Comparison of ENCODE assay signal across 11 mouse cellular contexts in genomic region chr11:105946694-105947154, GRCm38 (mm10). TPM values are rescaled to one million over a fixed set of nuclear protein-coding genes. Genes with fewer than 3 reads are reported as not detected.
DNase-seq lines count a peak whose midpoint lies in the region; ATAC-seq lines count a peak whose summit lies in the region.
"Had no signal": no experiment of that assay in that cellular context is flagged by ENCODE, and none has a peak within 500 bp of the region (broad histone marks: within the 10 kb centered on the region; RNA-seq: fewer than 3 reads in every experiment).

No protein-coding gene starts in this region.

- no peak overlapping the region for H3K4me2 ChIP-seq in liver, embryonic 11.5 days
- 0 out of 2 replicates have a peak overlapping the region, but pooled peaks have one; percentile 1 for H3K4me2 ChIP-seq in stomach, embryonic 16.5 days (ENCODE audit: low read depth, low read length)
- H3K4me2 ChIP-seq: hindbrain, embryonic 12.5 days had no signal

- H3K9ac ChIP-seq in liver, embryonic 11.5 days (ENCODE audit: low read depth, low read length): no peak overlapping the region
- H3K9ac ChIP-seq in stomach, embryonic 16.5 days (ENCODE audit: low read length): no peak overlapping the region
- H3K9ac ChIP-seq: hindbrain, embryonic 12.5 days had no signal

- H3K27me3 ChIP-seq in liver, embryonic 11.5 days (replicated peaks; ENCODE audit: control insufficient read depth, insufficient read depth, low read length): peaks cover 22% of the 10 kb centered on the region
- H3K27me3 ChIP-seq in stomach, embryonic 16.5 days (ENCODE audit: control insufficient read depth, insufficient read depth, low read length): no peaks in the 10 kb centered on the region; the same call in 1 of the 2 replicates

- H3K27ac ChIP-seq in liver, embryonic 11.5 days (ENCODE audit: low read depth, low read length): no peak overlapping the region
- peak overlapping the region; percentile 80 for H3K27ac ChIP-seq in stomach, embryonic 16.5 days (ENCODE audit: low read length)
- H3K27ac ChIP-seq: hindbrain, embryonic 12.5 days had no signal

- no peaks in the 10 kb centered on the region for H3K9me3 ChIP-seq in liver, embryonic 11.5 days (ENCODE audit: control insufficient read depth, low read length)
- no peaks in the 10 kb centered on the region for H3K9me3 ChIP-seq in stomach, embryonic 16.5 days (replicated peaks; ENCODE audit: control insufficient read depth, low read length)
- H3K9me3 ChIP-seq: hindbrain, embryonic 12.5 days had no signal

- H3K4me3 ChIP-seq in liver, embryonic 11.5 days (ENCODE audit: low read depth, low read length): no peak overlapping the region
- H3K4me3 ChIP-seq in stomach, embryonic 16.5 days (replicated peaks; ENCODE audit: low read length): no peak overlapping the region
- H3K4me3 ChIP-seq: hindbrain, embryonic 12.5 days had no signal

- peak; percentile 61 for DNase-seq in thymus, postnatal 0 days (ENCODE audit: low spot score)
- no peak for DNase-seq in thymus, adult 18-20 months
- peak; percentile 42 for DNase-seq in embryo, embryonic 10.5 days (ENCODE audit: low spot score)
- no peak for DNase-seq in liver, embryonic 11.5 days (ENCODE audit: low spot score)
- no peak for DNase-seq in left cerebral cortex, postnatal 10 days (ENCODE audit: extremely low spot score in 1 of 2, low spot score in 2 of 2)
- DNase-seq in ovary, postnatal 36 days (ENCODE audit: low spot score): no peak
- DNase-seq: gastrocnemius, postnatal 36 days had no signal

- WGBS in liver, embryonic 11.5 days: 22% methylated on average over 11 of the region's 11 CpGs
- WGBS in stomach, embryonic 16.5 days: 30% methylated on average over 11 of the region's 11 CpGs

- H3K4me1 ChIP-seq in liver, embryonic 11.5 days (replicated peaks; ENCODE audit: control insufficient read depth, insufficient read depth, low read length): peaks cover 19% of the 10 kb centered on the region
- H3K4me1 ChIP-seq in stomach, embryonic 16.5 days (ENCODE audit: control insufficient read depth, insufficient read depth, low read length): peaks cover 18% of the 10 kb centered on the region

- intact Hi-C loops in left cerebral cortex, postnatal 10 days (cut with DNase I): no loop called here

- H3K36me3 ChIP-seq in liver, embryonic 11.5 days (ENCODE audit: control insufficient read depth, insufficient read depth, low read length): no peaks in the 10 kb centered on the region
- H3K36me3 ChIP-seq in stomach, embryonic 16.5 days (ENCODE audit: control insufficient read depth, insufficient read depth, low read length): no peaks in the 10 kb centered on the region
- H3K36me3 ChIP-seq: hindbrain, embryonic 12.5 days had no signal

- peak; percentile 53; the same call in 1 of the 2 replicates for ATAC-seq in liver, embryonic 11.5 days (replicated peaks; ENCODE audit: low FRiP score)
- no peak for ATAC-seq in stomach, embryonic 16.5 days (ENCODE audit: insufficient read depth, low FRiP score)

RNA-seq across cellular contexts. Expression of gene Cyb561, which starts 6.4 kb away (rescaled TPM):
- 7.2 and 8.5 TPM in 2 replicates for polyA plus RNA-seq in thymus, postnatal 0 days (2015; fragmentation: Nextera tagmentation; extraction: Ambion mirVana)
- polyA plus RNA-seq in liver, embryonic 11.5 days (2014; fragmentation: Nextera tagmentation; extraction: Ambion mirVana): 3.4 and 4.8 TPM in 2 replicates
- polyA plus RNA-seq in stomach, embryonic 16.5 days (2015; fragmentation: Nextera tagmentation; extraction: Ambion mirVana): 45.6 and 54.7 TPM in 2 replicates
- total RNA-seq in left cerebral cortex, postnatal 10 days (2021): 10 to 100 TPM; 52.7 to 54.0 TPM

RNA-seq across cellular contexts. Expression of gene Ace, which starts 21.0 kb away (rescaled TPM):
- polyA plus RNA-seq in thymus, postnatal 0 days (2015; fragmentation: Nextera tagmentation; extraction: Ambion mirVana): 0.88 and 1.3 TPM in 2 replicates
- 0.26 and 0.39 TPM in 2 replicates for polyA plus RNA-seq in liver, embryonic 11.5 days (2014; fragmentation: Nextera tagmentation; extraction: Ambion mirVana)
- 3.3 and 3.5 TPM in 2 replicates for polyA plus RNA-seq in stomach, embryonic 16.5 days (2015; fragmentation: Nextera tagmentation; extraction: Ambion mirVana)
- total RNA-seq in left cerebral cortex, postnatal 10 days (2021): 10 to 100 TPM in 1 of 2 experiments, 1 to 10 TPM in 1; 7.5 to 10.6 TPM

RNA-seq across cellular contexts. Expression of gene Ace3, which starts 47.8 kb away (rescaled TPM):
- not detected in 2 replicates for polyA plus RNA-seq in thymus, postnatal 0 days (2015; fragmentation: Nextera tagmentation; extraction: Ambion mirVana)
- polyA plus RNA-seq in liver, embryonic 11.5 days (2014; fragmentation: Nextera tagmentation; extraction: Ambion mirVana): not detected in 2 replicates
- not detected in 2 replicates for polyA plus RNA-seq in stomach, embryonic 16.5 days (2015; fragmentation: Nextera tagmentation; extraction: Ambion mirVana)
- total RNA-seq in left cerebral cortex, postnatal 10 days (2021): not detected
- total RNA-seq: gastrocnemius, postnatal 36 days; layer of hippocampus, postnatal 10 days had no signal
- polyA plus RNA-seq: brain, embryonic 14.5 days; hindbrain, embryonic 12.5 days had no signal

Comparison
In these comparisons a context has a peak if more than half of its experiments do, and no peak if none do; other contexts are left out.
1. DNase-seq: peak in thymus, postnatal 0 days (single experiment) and embryo, embryonic 10.5 days (single experiment); none in thymus, adult 18-20 months (0 of 2), liver, embryonic 11.5 days (single experiment), left cerebral cortex, postnatal 10 days (0 of 2) and ovary, postnatal 36 days (single experiment).